Mouse (Mus musculus) lung, postnatal 0 days (tissue): ENCODE measurements at regions not wholly inside any gene's neighbourhood (a gene's known extent, or its start where the extent isn't known, plus 50 kb on each side); places are given as distances from the start of the nearest gene placed in this dataset.

Experiments
- CTCF ChIP-seq: IDR thresholded peaks from 2 replicates; pipeline ENCODE4 v1.5.1; 2016; ENCODE audit warnings: antibody characterized with exemption, mild to moderate bottlenecking
- EP300 ChIP-seq: IDR thresholded peaks from 2 replicates; pipeline ENCODE4 v1.6.1; 2016; ENCODE audit warnings: antibody characterized with exemption, mild to moderate bottlenecking, control low read depth

DNA sequence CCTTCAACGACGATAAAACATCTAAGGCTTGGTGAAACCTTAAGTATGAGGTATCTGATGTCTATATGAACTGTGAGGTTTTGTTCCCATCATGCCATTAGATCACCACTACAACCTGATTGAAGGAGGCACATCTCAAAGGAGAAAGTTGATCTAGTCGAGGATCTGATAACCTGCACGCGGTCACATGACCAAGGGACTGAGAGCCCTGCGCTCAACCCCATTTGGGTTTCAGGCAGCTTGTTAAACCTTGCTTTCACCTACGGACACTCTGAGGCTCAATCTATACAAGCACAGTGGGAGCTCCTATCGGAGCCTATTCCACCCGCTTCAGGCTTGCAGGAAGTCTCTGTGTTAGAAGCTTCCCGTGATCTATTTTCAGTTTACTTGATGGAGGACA, 70.1 kb upstream of the Zbtb18 start:
- no peak for TF ChIP-seq CTCF
- no peak for TF ChIP-seq EP300
